Mouse (Mus musculus) midbrain, embryonic 10.5 days (tissue): ENCODE results near the gene Zcchc7. TPM values are rescaled to one million over a fixed set of nuclear protein-coding genes. Genes with fewer than 3 reads are reported as not detected.
"Not testable (repeated sequence)": the region's sequence is repeated elsewhere in the genome, so short reads cannot be mapped to it uniquely, and the experiment has no call there.

Source experiments
- DNase-seq: peaks from one replicate; pipeline ENCODE4 v3.0.0-alpha.2; 2017; ENCODE audit warnings: low spot score
- H3K27ac ChIP-seq: fragments of 300-500 bp; sonication (generic); replicated peaks from 2 replicates; pipeline ENCODE4 v1.5.1; 2016; ENCODE audit warnings: mild to moderate bottlenecking
- H3K27me3 ChIP-seq: fragments of 300-500 bp; sonication (generic); 2 replicates; pipeline ENCODE4 v1.6.1; 2016; ENCODE audit warnings: low read depth, mild to moderate bottlenecking; ENCODE audit not compliant: poor library complexity, severe bottlenecking
- H3K36me3 ChIP-seq: fragments of 300-500 bp; sonication (generic); 2 replicates; pipeline ENCODE4 v1.6.1; 2016; ENCODE audit warnings: mild to moderate bottlenecking, moderate library complexity
- H3K4me1 ChIP-seq: fragments of 300-500 bp; sonication (generic); 2 replicates; pipeline ENCODE4 v1.6.1; 2016
- H3K4me3 ChIP-seq: fragments of 300-500 bp; sonication (generic); 2 replicates; pipeline ENCODE4 v1.5.1; 2016; ENCODE audit warnings: mild to moderate bottlenecking, moderate library complexity
- H3K9me3 ChIP-seq: fragments of 300-500 bp; sonication (generic); replicated peaks from 2 replicates; pipeline ENCODE4 v1.6.1; 2016; ENCODE audit warnings: mild to moderate bottlenecking
- WGBS: fragments of 180-500 bp; shearing (Covaris S2); methylation state at CpG from one replicate; pipeline ENCODE4 v1.1.7; 2016; 5-methylcytosine and 5-hydroxymethylcytosine counted together
- polyA plus RNA-seq: library from polyadenylated mRNA; unstranded; fragments of >200 nt; fragmentation: Nextera tagmentation; extraction: Ambion mirVana; gene quantifications from 2 replicates; pipeline ENCODE4 v1.2.1, GENCODE M21; 2016

The Zcchc7 gene
- polyA plus RNA-seq, 1 experiment from 2014 or later = 22.4 TPM

DNA sequence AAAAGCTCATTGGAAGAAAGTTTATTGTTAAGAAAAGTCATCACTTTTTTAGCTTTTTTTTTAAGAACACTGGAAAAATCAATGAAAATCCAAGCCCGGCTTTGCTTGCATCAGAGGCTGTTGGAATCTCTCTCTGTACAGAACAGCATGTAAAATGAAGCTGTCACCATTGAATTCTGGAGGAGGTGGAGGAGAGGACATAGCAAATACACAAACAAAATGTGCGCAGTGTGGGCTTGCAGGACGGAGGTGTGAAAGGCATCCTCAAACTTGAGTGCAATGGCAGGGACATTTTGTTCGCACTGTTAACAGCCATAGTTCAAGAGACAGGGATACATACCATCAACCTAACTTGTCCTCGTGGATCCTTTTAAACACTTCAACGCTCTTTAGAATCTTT, 176.1 kb downstream of the Zcchc7 start:
- peaks cover 54% of the 10 kb centered on the region for H3K36me3 ChIP-seq

DNA sequence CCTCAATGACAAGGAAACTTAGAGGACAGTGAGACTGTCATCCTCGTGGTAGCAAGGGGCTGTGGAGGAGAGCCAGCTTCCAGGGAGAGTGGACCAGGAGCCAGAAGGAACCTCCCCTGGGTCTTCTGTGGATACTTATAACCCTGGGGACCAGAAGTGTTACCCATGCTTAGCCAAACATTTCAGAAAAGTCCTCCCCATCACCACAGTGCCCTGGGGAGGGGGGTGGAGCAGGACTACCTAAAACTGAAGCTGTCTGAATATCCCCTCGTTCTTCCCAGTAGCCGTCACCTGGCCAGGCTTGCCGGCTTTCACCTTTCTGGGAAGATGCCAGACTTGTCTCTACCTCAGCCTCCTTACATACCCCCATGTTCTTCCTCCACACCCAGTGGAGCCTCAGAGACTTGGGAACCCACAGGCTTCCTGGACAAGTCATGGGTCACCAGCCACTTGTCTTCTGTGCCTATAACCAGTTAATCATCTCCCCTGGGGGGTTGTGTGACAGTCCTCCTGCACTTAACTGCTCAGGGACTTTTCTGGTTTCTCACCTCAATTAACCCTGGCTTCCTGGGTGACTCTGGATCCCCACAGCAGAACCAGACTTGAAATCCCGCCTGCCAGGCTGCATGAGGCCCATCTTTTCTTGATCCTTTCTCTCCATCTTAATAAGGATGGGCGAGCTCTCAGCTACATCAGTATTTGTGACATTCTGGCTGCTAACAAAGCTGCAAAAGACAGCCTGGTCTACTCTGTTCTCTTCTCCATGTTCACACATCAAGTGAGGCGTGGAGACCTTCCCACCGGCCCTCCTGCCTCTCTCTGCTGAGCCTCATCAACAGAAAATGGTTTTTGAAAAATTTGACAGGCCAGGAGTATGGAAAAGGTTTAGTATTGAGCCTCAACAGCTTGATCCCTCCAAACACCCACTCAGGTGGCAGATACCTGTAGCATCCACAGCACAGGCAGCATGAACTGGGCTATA, 183.0 kb downstream of the Zcchc7 start:
- no peaks in the 10 kb centered on the region for H3K9me3 ChIP-seq
- 81% methylated on average over 8 of the region's 8 CpGs for WGBS
- DNase-seq = no peak
- no peak overlapping the region for H3K27ac ChIP-seq
- peaks cover 4% of the 10 kb centered on the region for H3K36me3 ChIP-seq
- no peaks in the 10 kb centered on the region for H3K4me1 ChIP-seq
- H3K4me3 ChIP-seq = no peak overlapping the region
- H3K27me3 ChIP-seq = no peaks in the 10 kb centered on the region

More for the DNA sequence above, 176.1 kb downstream of the Zcchc7 start:
- H3K4me1 ChIP-seq = no peaks in the 10 kb centered on the region
- 93% methylated on average over 6 of the region's 6 CpGs for WGBS
- no peak for DNase-seq
- no peak overlapping the region for H3K4me3 ChIP-seq
- H3K9me3 ChIP-seq = no peaks in the 10 kb centered on the region
- no peaks in the 10 kb centered on the region for H3K27me3 ChIP-seq
- H3K27ac ChIP-seq = no peak overlapping the region

DNA sequence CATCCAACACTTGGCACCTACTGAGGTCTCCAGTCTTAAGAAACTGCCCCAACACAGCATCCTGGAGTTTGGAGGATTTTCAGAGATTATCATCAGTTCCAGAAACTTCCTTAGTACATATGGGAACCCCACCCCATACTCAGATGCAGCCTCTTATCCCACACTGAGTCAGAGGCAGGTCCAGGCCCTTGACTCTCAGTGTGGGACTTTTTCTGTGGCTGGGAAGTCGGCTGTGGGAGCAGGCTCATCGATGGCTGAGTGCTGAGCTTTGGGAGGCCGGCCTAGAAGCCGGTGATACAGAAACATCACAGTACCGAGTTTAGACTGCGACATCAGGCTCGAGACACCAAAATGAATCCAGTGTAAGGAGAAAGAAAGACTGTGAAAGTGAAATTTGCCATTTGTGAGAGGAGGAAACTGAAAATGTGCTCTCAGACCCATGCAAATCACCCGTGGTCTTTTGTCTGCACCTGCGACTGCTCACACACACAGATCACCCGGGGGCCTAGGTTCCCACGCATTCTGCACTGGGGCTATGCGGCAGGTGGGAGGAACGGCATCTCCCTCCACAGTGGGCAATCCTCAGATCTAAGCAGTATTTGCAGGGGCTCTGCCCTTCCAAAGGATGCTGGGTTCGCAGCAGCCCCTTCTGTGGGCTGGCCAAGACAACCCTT, 184.0 kb downstream of the Zcchc7 start:
- no peak overlapping the region for H3K4me3 ChIP-seq
- H3K4me1 ChIP-seq = 0 out of 2 replicates have a peak, but pooled peaks cover 2% of the 10 kb centered on the region
- no peaks in the 10 kb centered on the region for H3K9me3 ChIP-seq
- H3K36me3 ChIP-seq = no peaks in the 10 kb centered on the region
- no peaks in the 10 kb centered on the region for H3K27me3 ChIP-seq
- DNase-seq = no peak
- H3K27ac ChIP-seq = no peak overlapping the region
- 89% methylated on average over 14 of the region's 14 CpGs for WGBS

DNA sequence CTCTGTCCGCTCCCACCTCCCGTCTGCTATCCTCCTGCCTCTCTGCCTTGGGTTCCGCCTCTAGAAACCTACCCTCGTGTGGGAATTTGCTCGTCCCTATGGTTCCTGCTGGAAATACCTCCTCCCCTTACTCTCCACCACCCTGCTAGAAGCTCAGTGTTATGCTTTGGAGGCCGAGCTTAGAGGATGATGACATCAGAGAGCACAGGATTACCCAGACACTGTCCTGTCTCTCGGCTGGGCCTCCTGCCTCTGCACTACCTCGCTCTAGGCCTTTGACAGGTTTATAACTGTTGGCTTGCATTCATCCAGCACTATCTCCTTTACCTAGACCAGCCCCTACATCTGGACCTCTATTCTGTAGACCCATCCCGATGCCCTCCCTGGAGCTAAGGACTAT, 184.6 kb downstream of the Zcchc7 start:
- DNase-seq = no peak
- no peak overlapping the region for H3K4me3 ChIP-seq
- H3K4me1 ChIP-seq = 0 out of 2 replicates have a peak, but pooled peaks cover 2% of the 10 kb centered on the region
- H3K27me3 ChIP-seq = no peaks in the 10 kb centered on the region
- no peaks in the 10 kb centered on the region for H3K36me3 ChIP-seq
- 84% methylated on average over 9 of the region's 9 CpGs for WGBS
- no peaks in the 10 kb centered on the region for H3K9me3 ChIP-seq
- no peak overlapping the region for H3K27ac ChIP-seq

DNA sequence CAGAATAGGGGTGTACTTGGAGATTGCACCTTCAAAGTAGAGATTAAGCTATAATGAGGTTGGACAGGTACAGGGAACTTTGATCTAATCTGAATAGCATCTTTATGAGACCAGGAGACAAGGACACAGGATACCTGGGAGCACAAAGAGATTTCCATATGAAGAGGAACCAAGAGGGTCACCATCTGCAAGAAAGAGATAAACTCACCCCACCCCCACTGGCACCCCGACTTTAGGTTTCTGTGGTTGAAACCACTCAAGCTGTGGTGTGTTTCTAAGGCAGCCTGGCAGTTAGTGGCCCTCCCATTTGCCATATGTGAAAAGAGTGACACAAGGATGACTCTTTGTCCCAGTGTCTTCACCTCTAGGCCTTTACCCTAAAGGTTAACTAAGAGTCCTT, 186.6 kb downstream of the Zcchc7 start:
- H3K27ac ChIP-seq = no peak overlapping the region
- H3K9me3 ChIP-seq = no peaks in the 10 kb centered on the region
- 78% methylated on average over 1 of the region's 1 CpGs for WGBS
- H3K27me3 ChIP-seq = no peaks in the 10 kb centered on the region
- no peak overlapping the region for H3K4me3 ChIP-seq
- 0 out of 2 replicates have a peak, but pooled peaks cover 2% of the 10 kb centered on the region for H3K4me1 ChIP-seq
- DNase-seq = no peak
- no peaks in the 10 kb centered on the region for H3K36me3 ChIP-seq

DNA sequence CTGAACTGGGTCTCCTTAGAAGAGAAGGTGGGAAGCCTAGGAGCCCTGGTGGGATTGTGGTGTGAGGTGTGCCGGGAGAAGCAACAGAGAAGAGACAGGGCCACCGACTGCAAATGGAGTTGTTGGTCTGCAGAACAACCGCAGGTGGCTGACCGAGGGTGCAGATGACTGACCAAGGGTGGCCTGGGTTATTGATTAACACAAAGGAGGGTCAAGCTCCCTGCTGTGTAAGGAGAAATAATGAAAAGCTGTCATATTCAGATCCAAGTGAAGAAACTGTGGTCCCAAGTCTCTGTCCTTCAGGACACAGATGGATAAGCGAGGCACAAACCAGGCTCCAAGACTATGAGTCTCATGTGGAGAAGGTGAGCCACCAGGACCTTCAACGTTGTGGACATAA, 187.8 kb downstream of the Zcchc7 start:
- Histone ChIP-seq H3K4me1 (0 out of 2 replicates have a peak, but pooled peaks cover 2% of the 10 kb centered on the region), H3K27me3 (no peaks in the 10 kb centered on the region), H3K9me3 (no peaks in the 10 kb centered on the region), H3K27ac (no peak overlapping the region), H3K4me3 (no peak overlapping the region), H3K36me3 (no peaks in the 10 kb centered on the region)
- 83% methylated on average over 6 of the region's 6 CpGs for WGBS
- DNase-seq = no peak

DNA sequence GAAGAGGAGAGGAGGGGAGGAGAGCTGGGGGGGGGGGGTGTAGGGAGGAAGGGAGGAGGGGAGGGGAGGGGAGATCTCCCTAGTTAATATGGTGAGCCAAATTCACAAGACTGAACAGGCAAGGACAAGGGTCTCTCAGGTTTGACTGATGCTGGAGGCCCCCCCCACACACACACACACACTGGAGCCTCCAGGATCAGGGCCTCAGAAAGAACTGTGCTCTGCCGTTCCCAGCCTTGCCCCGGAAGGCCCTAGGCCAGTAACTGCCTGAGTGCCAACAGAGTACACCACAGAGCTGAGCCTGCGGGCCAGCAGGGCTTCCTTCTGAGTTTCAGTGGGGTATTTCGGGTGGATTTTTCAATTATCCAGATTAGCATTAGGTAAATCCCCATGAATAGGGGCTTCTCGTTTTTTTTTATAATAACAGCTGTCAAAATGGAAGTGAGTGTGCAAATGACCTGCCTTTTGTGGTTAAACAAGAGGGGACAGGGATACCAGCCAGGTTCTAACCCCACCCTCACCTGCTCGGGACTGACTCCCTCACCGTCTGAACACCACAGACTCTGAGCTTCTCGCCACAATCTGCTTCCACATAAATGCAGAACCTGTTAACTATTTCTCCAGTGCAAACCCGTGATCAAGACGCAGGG, 188.9 kb downstream of the Zcchc7 start:
- WGBS = 86% methylated on average over 10 of the region's 10 CpGs

DNA sequence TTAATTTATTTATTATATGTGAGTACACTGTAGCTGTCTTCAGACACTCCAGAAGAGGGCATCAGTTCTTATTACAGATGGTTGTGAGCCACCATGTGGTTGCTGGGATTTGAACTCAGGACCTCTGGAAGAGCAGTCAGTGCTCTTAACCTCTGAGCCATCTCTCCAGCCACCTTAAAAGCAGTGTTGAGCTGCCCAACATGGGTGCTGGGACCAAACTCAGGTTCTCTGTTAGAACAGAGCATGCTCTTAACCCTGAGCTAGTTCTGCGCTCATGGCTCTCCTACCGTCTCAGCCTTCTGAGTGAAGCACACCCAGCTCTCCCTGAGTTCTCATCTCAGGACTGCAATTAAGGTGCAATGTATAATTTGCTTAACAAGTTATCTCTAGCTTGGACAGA, 190.4 kb downstream of the Zcchc7 start:
- not testable (repeated sequence) for H3K4me1 ChIP-seq, H3K27ac ChIP-seq, DNase-seq, H3K27me3 ChIP-seq, H3K4me3 ChIP-seq, H3K9me3 ChIP-seq, H3K36me3 ChIP-seq
- 95% methylated on average over 2 of the region's 2 CpGs for WGBS

More for the DNA sequence above, 188.9 kb downstream of the Zcchc7 start:
- no peaks in the 10 kb centered on the region for H3K36me3 ChIP-seq
- DNase-seq = no peak
- H3K4me1 ChIP-seq = peaks cover 5% of the 10 kb centered on the region; the same call in 1 of the 2 replicates
- no peak overlapping the region for H3K27ac ChIP-seq
- H3K9me3 ChIP-seq = no peaks in the 10 kb centered on the region
- H3K27me3 ChIP-seq = no peaks in the 10 kb centered on the region
- no peak overlapping the region for H3K4me3 ChIP-seq

DNA sequence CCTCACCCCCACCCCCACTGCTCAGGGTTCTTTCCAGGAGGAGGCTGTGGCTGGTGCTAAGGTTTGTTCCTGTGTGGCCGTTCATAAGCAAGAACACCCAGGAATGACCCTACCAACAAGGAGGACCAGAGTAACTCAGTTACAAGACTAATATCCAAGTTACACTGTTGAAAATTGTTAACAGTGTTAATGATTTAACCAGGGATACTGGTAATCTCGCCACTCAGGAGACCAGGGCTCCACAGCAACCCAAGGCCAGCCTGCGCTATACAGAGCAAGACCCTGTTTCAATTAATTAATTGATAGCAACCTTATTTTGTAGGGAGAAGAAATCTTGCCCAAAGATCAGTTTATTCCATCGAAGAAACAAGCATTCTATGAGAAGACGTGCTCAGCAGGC, 191.8 kb downstream of the Zcchc7 start:
- Histone ChIP-seq H3K9me3 (no peaks in the 10 kb centered on the region), H3K27me3 (no peaks in the 10 kb centered on the region), H3K36me3 (no peaks in the 10 kb centered on the region), H3K27ac (no peak overlapping the region), H3K4me1 (peaks cover 5% of the 10 kb centered on the region; the same call in 1 of the 2 replicates), H3K4me3 (no peak overlapping the region)
- WGBS = 88% methylated on average over 5 of the region's 5 CpGs
- DNase-seq = no peak

DNA sequence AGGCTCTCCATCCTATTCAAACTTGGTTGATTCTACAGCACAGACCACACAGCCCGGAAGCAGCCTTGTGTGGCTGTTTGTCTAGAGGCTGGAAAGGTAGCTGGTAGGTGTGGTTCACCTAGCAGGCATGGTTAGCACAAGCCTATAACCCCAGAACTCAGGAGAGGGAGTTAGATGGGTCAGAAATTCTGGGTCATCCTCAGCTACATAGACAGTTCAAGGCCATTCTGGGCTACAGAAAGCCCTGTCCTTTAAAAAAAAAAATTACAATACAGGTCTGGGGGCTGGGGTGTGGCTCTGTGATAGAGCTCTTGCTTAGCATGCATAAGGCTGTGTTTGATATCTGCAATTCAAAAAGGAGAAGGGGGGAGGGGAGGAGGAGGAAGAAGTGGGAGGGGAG, 192.6 kb downstream of the Zcchc7 start:
- H3K9me3 ChIP-seq = no peaks in the 10 kb centered on the region
- 89% methylated on average over 1 of the region's 1 CpGs for WGBS
- no peak for DNase-seq
- no peaks in the 10 kb centered on the region for H3K27me3 ChIP-seq
- H3K4me3 ChIP-seq = no peak overlapping the region
- H3K27ac ChIP-seq = no peak overlapping the region
- no peaks in the 10 kb centered on the region for H3K36me3 ChIP-seq
- H3K4me1 ChIP-seq = peaks cover 11% of the 10 kb centered on the region

DNA sequence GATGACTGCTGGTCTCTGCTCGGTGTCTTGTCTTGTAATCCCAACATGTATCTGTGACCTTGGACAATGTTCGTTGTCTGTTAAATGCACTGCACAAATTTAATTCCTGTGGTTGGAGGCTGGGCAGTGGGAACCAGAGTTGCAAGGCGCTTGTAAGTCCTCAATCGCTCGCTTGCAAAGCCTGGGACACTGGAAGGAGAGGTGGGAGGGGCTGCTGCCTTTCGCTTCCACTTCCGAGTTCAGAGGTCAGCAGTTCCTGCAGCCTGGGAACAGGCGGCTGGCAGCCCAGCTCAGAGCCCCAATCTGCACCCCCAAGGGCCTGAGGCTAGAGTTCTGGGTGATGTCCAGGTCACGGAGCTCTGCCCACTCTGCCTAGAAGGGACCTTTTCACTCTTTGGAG, 197.4 kb downstream of the Zcchc7 start:
- Histone ChIP-seq H3K4me3 (no peak overlapping the region), H3K36me3 (no peaks in the 10 kb centered on the region), H3K27me3 (no peaks in the 10 kb centered on the region), H3K27ac (peak overlapping the region; percentile 17; the same call in 1 of the 2 replicates), H3K4me1 (peaks cover 11% of the 10 kb centered on the region), H3K9me3 (no peaks in the 10 kb centered on the region)
- no peak for DNase-seq
- 83% methylated on average over 9 of the region's 9 CpGs for WGBS

DNA sequence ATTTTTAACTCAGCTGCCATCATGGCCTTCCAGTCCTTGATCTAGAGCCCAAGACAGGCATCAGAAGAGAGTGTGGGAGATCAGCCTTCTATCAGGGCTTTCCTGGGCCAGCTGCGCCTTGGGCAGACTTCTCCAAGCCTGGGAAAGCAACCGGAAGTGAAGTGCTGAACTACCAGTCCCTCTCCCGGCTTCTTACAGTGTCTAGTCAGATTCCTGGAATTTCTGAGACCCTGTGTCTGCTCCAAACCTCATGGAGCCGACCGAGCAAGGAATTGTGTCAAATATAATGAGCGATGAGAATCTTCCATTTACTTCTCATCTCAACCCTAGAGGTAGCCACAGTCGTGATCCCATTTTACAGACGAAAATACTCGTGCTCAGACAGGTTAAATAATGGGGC, 203.1 kb downstream of the Zcchc7 start:
- no peaks in the 10 kb centered on the region for H3K36me3 ChIP-seq
- WGBS = 90% methylated on average over 9 of the region's 9 CpGs
- H3K27me3 ChIP-seq = no peaks in the 10 kb centered on the region
- no peak overlapping the region for H3K27ac ChIP-seq
- H3K4me3 ChIP-seq = no peak overlapping the region
- no peak for DNase-seq
- no peaks in the 10 kb centered on the region for H3K4me1 ChIP-seq
- no peaks in the 10 kb centered on the region for H3K9me3 ChIP-seq
